Mouse (Mus musculus): ENCODE measurements around the gene Rab43. TPM values are rescaled to one million over a fixed set of nuclear protein-coding genes. Genes with fewer than 3 reads are reported as not detected.

The Rab43 gene
- total and polyA plus RNA-seq, 3 experiments: 4.0 to 13.2 TPM; not detected in 1

GRCm38 (mm10) chr6:87853446-87853845 is 41.5 kb upstream of the Rab43 start:
- H3K9me3 ChIP-seq (replicated peaks; ENCODE audit: insufficient read depth, low read length): no peaks in the 10 kb centered on the region
- peaks cover 2 to 8% of the 10 kb centered on the region in 2 experiments; a peak in 3 of 4 replicates for H3K27me3 ChIP-seq (ENCODE audit: control insufficient read depth in 1 of 2, insufficient read depth in 2 of 2, low read length in 2 of 2)
- H3K79me2 ChIP-seq (ENCODE audit: control insufficient read depth, insufficient read depth, low read length, poor library complexity): peaks cover 25% of the 10 kb centered on the region
- no peak overlapping the region for H3K4me3 ChIP-seq (ENCODE audit: control insufficient read depth in 1 of 2, insufficient read depth in 1 of 2, low read depth in 2 of 2, low read length in 2 of 2)
- TF ChIP-seq ELF1 (IDR thresholded peaks at IDR 0.05; ENCODE audit: low read depth, low read length): no peak
- no peak for TF ChIP-seq E2F4 (IDR thresholded peaks at IDR 0.05; ENCODE audit: borderline replicate concordance, low read depth, low read length)
- no peak for TF ChIP-seq CHD1 (IDR thresholded peaks at IDR 0.05; ENCODE audit: low read depth, low read length)
- no peak for TF ChIP-seq MXI1 (IDR thresholded peaks at IDR 0.05; ENCODE audit: low read depth, low read length)
- no peak for TF ChIP-seq TBP (IDR thresholded peaks at IDR 0.05; ENCODE audit: low read depth, low read length)
- TF ChIP-seq MYB (IDR thresholded peaks at IDR 0.05; ENCODE audit: low read depth, low read length): no peak
- no peak for TF ChIP-seq CTCF (IDR thresholded peaks at IDR 0.05 in 2 of 3, conservative IDR thresholded peaks at IDR 0.05 in 1 of 3; ENCODE audit: control insufficient read depth in 1 of 3, insufficient read depth in 1 of 3, low read depth in 2 of 3, low read length in 3 of 3, poor library complexity in 1 of 3, severe bottlenecking in 1 of 3)
- TF ChIP-seq HCFC1 (IDR thresholded peaks at IDR 0.05; ENCODE audit: low read depth, low read length): no peak
- no peak for TF ChIP-seq KAT2A (conservative IDR thresholded peaks at IDR 0.05; ENCODE audit: low read depth, low read length)
- TF ChIP-seq RAD21 (IDR thresholded peaks at IDR 0.05; ENCODE audit: low read depth, low read length): no peak
- no peak for TF ChIP-seq MAX (IDR thresholded peaks at IDR 0.05; ENCODE audit: low read length)
- TF ChIP-seq USF2 (IDR thresholded peaks at IDR 0.05; ENCODE audit: borderline replicate concordance in 1 of 2, insufficient read depth in 1 of 2, low read depth in 1 of 2, low read length in 2 of 2): no peak
- no peak for TF ChIP-seq SIN3A (IDR thresholded peaks at IDR 0.05; ENCODE audit: low read length)
- no peak overlapping the region for H3K9ac ChIP-seq (ENCODE audit: control insufficient read depth, low read depth, low read length, poor library complexity, severe bottlenecking)
- H3K36me3 ChIP-seq (ENCODE audit: control insufficient read depth in 1 of 2, insufficient read depth in 2 of 2, low read length in 2 of 2): peaks cover 8 to 9% of the 10 kb centered on the region in 2 experiments
- no peak overlapping the region for H3K27ac ChIP-seq (ENCODE audit: control insufficient read depth, low read depth, low read length)
- peak; percentile 35 for DNase-seq (ENCODE audit: low read depth, low spot score)
- peaks cover 4 to 8% of the 10 kb centered on the region in 2 experiments; a peak in 3 of 4 replicates for H3K4me1 ChIP-seq (ENCODE audit: control insufficient read depth in 1 of 2, insufficient read depth in 2 of 2, low read length in 2 of 2)

- no peak for TF ChIP-seq TBP (IDR thresholded peaks at IDR 0.05; ENCODE audit: low read depth, low read length)
- TF ChIP-seq KAT2A (conservative IDR thresholded peaks at IDR 0.05; ENCODE audit: low read depth, low read length): no peak
- no peak for TF ChIP-seq USF1 (IDR thresholded peaks at IDR 0.05; ENCODE audit: low read depth, low read length)
- TF ChIP-seq ZKSCAN1 (IDR thresholded peaks at IDR 0.05; ENCODE audit: low read depth, low read length): no peak
- no peak for TF ChIP-seq MAZ (IDR thresholded peaks at IDR 0.05; ENCODE audit: low read depth, low read length)
- TF ChIP-seq E2F4 (IDR thresholded peaks at IDR 0.05; ENCODE audit: borderline replicate concordance, low read depth, low read length): no peak
- no peak for TF ChIP-seq POLR2AphosphoS2 (IDR thresholded peaks at IDR 0.05; ENCODE audit: low read length)
- no peak for TF ChIP-seq ZC3H11A (IDR thresholded peaks at IDR 0.05; ENCODE audit: low read depth, low read length)
- TF ChIP-seq GATA1 (IDR thresholded peaks at IDR 0.05; ENCODE audit: low read depth, low read length): no peak
- no peak for TF ChIP-seq BHLHE40 (IDR thresholded peaks at IDR 0.05; ENCODE audit: borderline replicate concordance, low read depth, low read length)
- TF ChIP-seq TCF12 (IDR thresholded peaks at IDR 0.05; ENCODE audit: low read depth, low read length): no peak
- no peak for TF ChIP-seq UBTF (IDR thresholded peaks at IDR 0.05; ENCODE audit: borderline replicate concordance, insufficient read depth, low read depth, low read length)
- no peak for TF ChIP-seq MYB (IDR thresholded peaks at IDR 0.05; ENCODE audit: low read depth, low read length)
- TF ChIP-seq MAFK (IDR thresholded peaks at IDR 0.05; ENCODE audit: borderline replicate concordance, low read depth, low read length): no peak
- Histone ChIP-seq H3K9me3 (replicated peaks; ENCODE audit: insufficient read depth, low read length) (no peaks in the 10 kb centered on the region), H3K79me2 (ENCODE audit: control insufficient read depth, insufficient read depth, low read length, poor library complexity) (peaks cover 41% of the 10 kb centered on the region), H3K27ac (ENCODE audit: control insufficient read depth, low read depth, low read length) (no peak overlapping the region), H3K36me3 (ENCODE audit: control insufficient read depth in 1 of 2, insufficient read depth in 2 of 2, low read length in 2 of 2) (peaks cover 19 to 25% of the 10 kb centered on the region in 2 experiments), H3K27me3 (ENCODE audit: control insufficient read depth in 1 of 2, insufficient read depth in 2 of 2, low read length in 2 of 2) (peaks cover 0 to 2% of the 10 kb centered on the region in 2 experiments; a peak in 1 of 4 replicates), H3K9ac (ENCODE audit: control insufficient read depth, low read depth, low read length, poor library complexity, severe bottlenecking) (no peak overlapping the region), H3K4me1 (ENCODE audit: control insufficient read depth in 1 of 2, insufficient read depth in 2 of 2, low read length in 2 of 2) (peaks cover 4 to 12% of the 10 kb centered on the region in 2 experiments; a peak in 3 of 4 replicates), H3K4me3 (ENCODE audit: control insufficient read depth in 1 of 2, insufficient read depth in 1 of 2, low read depth in 2 of 2, low read length in 2 of 2) (peak overlapping the region in 1 of 2 experiments; percentile 73; a peak in 1 of 4 replicates)
- DNase-seq (ENCODE audit: low read depth, low spot score): peak; percentile 31
Measured at GRCm38 (mm10) chr6:87851871-87852270, 39.9 kb upstream of the Rab43 start.

All from MEL (cell line).